In the genomic region with DNA sequence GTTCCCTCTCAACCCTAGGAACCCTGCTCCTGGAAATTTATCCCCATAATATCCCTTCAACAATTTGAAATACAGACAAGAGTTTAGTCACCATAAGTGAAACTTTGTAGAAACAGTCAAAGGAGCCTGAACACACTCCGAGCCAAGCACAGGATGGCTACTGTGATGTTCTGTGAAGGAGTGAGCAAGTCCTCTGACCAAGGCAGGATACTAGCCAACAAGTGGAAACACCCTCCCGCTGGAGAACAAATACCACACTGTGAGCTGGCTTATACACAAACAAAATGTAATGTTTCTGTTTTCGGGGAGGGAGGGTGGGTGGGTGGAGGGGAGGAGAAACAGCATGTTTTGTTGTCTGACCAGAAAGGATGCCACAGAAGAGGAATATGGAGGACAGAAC, we compare ENCODE assay signal across 32 mouse cellular contexts. TPM values are rescaled to one million over a fixed set of nuclear protein-coding genes. Genes with fewer than 3 reads are reported as not detected.
"Had no signal": no experiment of that assay in that cellular context is flagged by ENCODE, and none has a peak within 500 bp of the region (broad histone marks: within the 10 kb centered on the region; RNA-seq: fewer than 3 reads in every experiment).

No protein-coding gene starts in this region.

- H3K27me3 ChIP-seq: limb, embryonic 12.5 days; limb, embryonic 13.5 days; limb, embryonic 15.5 days; liver, embryonic 12.5 days; liver, embryonic 13.5 days; liver, embryonic 15.5 days; lung, embryonic 15.5 days; megakaryocyte, embryonic 14.5 days; midbrain, embryonic 12.5 days; midbrain, embryonic 13.5 days; midbrain, embryonic 15.5 days; neural tube, embryonic 12.5 days; neural tube, embryonic 13.5 days had no signal

- H3K36me3 ChIP-seq: limb, embryonic 12.5 days; limb, embryonic 13.5 days; limb, embryonic 15.5 days; liver, embryonic 12.5 days; liver, embryonic 13.5 days; liver, embryonic 15.5 days; lung, embryonic 15.5 days; midbrain, embryonic 12.5 days; midbrain, embryonic 13.5 days; midbrain, embryonic 15.5 days; neural tube, embryonic 12.5 days; neural tube, embryonic 13.5 days had no signal

- ATAC-seq: liver, embryonic 12.5 days; liver, postnatal 0 days; lung, postnatal 0 days; midbrain, embryonic 13.5 days; midbrain, embryonic 15.5 days; midbrain, embryonic 16.5 days had no signal

- H3K9me3 ChIP-seq: limb, embryonic 12.5 days; limb, embryonic 13.5 days; limb, embryonic 15.5 days; liver, embryonic 12.5 days; liver, embryonic 13.5 days; liver, embryonic 15.5 days; lung, embryonic 15.5 days; megakaryocyte, embryonic 14.5 days; midbrain, embryonic 12.5 days; midbrain, embryonic 13.5 days; midbrain, embryonic 15.5 days; neural tube, embryonic 12.5 days; neural tube, embryonic 13.5 days had no signal

- DNase-seq: left cerebral cortex, postnatal 4 days; liver, embryonic 13.5 days; liver, postnatal 0 days; lung, adult 18-20 months; lung, adult 2 months; lung, embryonic 14.5 days; lung, postnatal 10 days; lung, postnatal 14 days; lung, postnatal 36 days; lung, postnatal 4 days; midbrain, embryonic 14.5 days had no signal

- H3K9ac ChIP-seq: limb, embryonic 12.5 days; limb, embryonic 13.5 days; limb, embryonic 15.5 days; liver, embryonic 12.5 days; liver, embryonic 13.5 days; liver, embryonic 14.5 days; liver, embryonic 15.5 days; liver, postnatal 0 days; lung, embryonic 14.5 days; lung, embryonic 15.5 days; midbrain, embryonic 12.5 days; midbrain, embryonic 13.5 days; midbrain, embryonic 15.5 days; neural tube, embryonic 12.5 days; neural tube, embryonic 13.5 days had no signal

- H3K4me3 ChIP-seq: left cerebral cortex, adult 2 months; limb, embryonic 12.5 days; limb, embryonic 13.5 days; limb, embryonic 15.5 days; liver, embryonic 12.5 days; liver, embryonic 13.5 days; liver, embryonic 15.5 days; lung, embryonic 15.5 days; megakaryocyte, embryonic 14.5 days; midbrain, embryonic 12.5 days; midbrain, embryonic 13.5 days; midbrain, embryonic 15.5 days; myocyte; neural tube, embryonic 12.5 days; neural tube, embryonic 13.5 days had no signal

- H3K27ac ChIP-seq: left cerebral cortex, adult 2 months; limb, embryonic 12.5 days; limb, embryonic 13.5 days; limb, embryonic 15.5 days; liver, embryonic 12.5 days; liver, embryonic 13.5 days; liver, embryonic 14.5 days; liver, embryonic 15.5 days; lung, embryonic 15.5 days; macrophage; midbrain, embryonic 12.5 days; midbrain, embryonic 13.5 days; midbrain, embryonic 15.5 days; neural tube, embryonic 12.5 days; neural tube, embryonic 13.5 days had no signal

- H3K4me1 ChIP-seq: limb, embryonic 12.5 days; limb, embryonic 15.5 days; liver, embryonic 12.5 days; liver, embryonic 13.5 days; liver, embryonic 15.5 days; lung, embryonic 15.5 days; megakaryocyte, embryonic 14.5 days; midbrain, embryonic 12.5 days; midbrain, embryonic 13.5 days; midbrain, embryonic 15.5 days; neural tube, embryonic 12.5 days; neural tube, embryonic 13.5 days had no signal

- H3K4me2 ChIP-seq: limb, embryonic 12.5 days; limb, embryonic 13.5 days; limb, embryonic 15.5 days; liver, embryonic 11.5 days; liver, embryonic 12.5 days; liver, embryonic 13.5 days; liver, embryonic 15.5 days; lung, embryonic 14.5 days; lung, embryonic 15.5 days; midbrain, embryonic 12.5 days; midbrain, embryonic 13.5 days; midbrain, embryonic 15.5 days; neural tube, embryonic 12.5 days; neural tube, embryonic 13.5 days had no signal

RNA-seq across cellular contexts. Expression of gene Mlip, which starts 17.9 kb away (rescaled TPM):
- polyA plus RNA-seq: liver, adult 2 months; liver, embryonic 12.5 days; liver, embryonic 13.5 days; liver, embryonic 14.5 days; liver, postnatal 0 days; macrophage; neural tube, embryonic 11.5 days had no signal
